Mouse (Mus musculus) forebrain, embryonic 14.5 days (tissue): ENCODE data around the gene Kpna1. TPM values are rescaled to one million over a fixed set of nuclear protein-coding genes. Genes with fewer than 3 reads are reported as not detected.
A peak's percentile ranks its signal among the peaks of the same experiment; 100 is the strongest.
"Not testable (repeated sequence)": the region's sequence is repeated elsewhere in the genome, so short reads cannot be mapped to it uniquely, and the experiment has no call there.

Source experiments
- ATAC-seq: fragments of 200-750 bp; cut with Nextera tagmentation; 2 replicates; pipeline ENCODE4 v1.8.0; 2017; ENCODE audit warnings: mild to moderate bottlenecking, moderate library complexity
- DNase-seq: peaks from one replicate; pipeline ENCODE4 v3.0.0-alpha.2; 2015; ENCODE audit warnings: low spot score
- H3K27ac ChIP-seq: fragments of 300-500 bp; sonication (generic); 2 replicates; pipeline ENCODE4 v1.5.1; 2014; ENCODE audit warnings: low read depth, mild to moderate bottlenecking, control low read depth, low read length, moderate library complexity
- H3K27me3 ChIP-seq: fragments of 300-500 bp; sonication (generic); replicated peaks from 2 replicates; pipeline ENCODE4 v1.6.1; 2014; ENCODE audit warnings: low read length, control low read depth, mixed read lengths; ENCODE audit not compliant: control insufficient read depth, insufficient read depth
- H3K36me3 ChIP-seq: fragments of 300-500 bp; sonication (generic); 2 replicates; pipeline ENCODE4 v1.6.1; 2014; ENCODE audit warnings: low read length, control low read depth; ENCODE audit not compliant: control insufficient read depth, insufficient read depth
- H3K4me1 ChIP-seq: fragments of 300-500 bp; sonication (generic); 2 replicates; pipeline ENCODE4 v1.6.1; 2014; ENCODE audit warnings: antibody characterized with exemption, low read length, control low read depth; ENCODE audit not compliant: control insufficient read depth, insufficient read depth
- H3K4me2 ChIP-seq: fragments of 300-500 bp; sonication (generic); 2 replicates; pipeline ENCODE4 v1.6.1; 2014; ENCODE audit warnings: mild to moderate bottlenecking, control low read depth, low read length
- H3K4me3 ChIP-seq: fragments of 300-500 bp; sonication (generic); 2 replicates; pipeline ENCODE4 v1.5.1; 2014; ENCODE audit warnings: low read depth, low read length, control low read depth
- H3K9ac ChIP-seq: fragments of 300-500 bp; sonication (generic); 2 replicates; pipeline ENCODE4 v1.6.1; 2014; ENCODE audit warnings: mild to moderate bottlenecking, low read length, control low read depth, moderate library complexity
- H3K9me3 ChIP-seq: fragments of 300-500 bp; sonication (generic); replicated peaks from 2 replicates; pipeline ENCODE4 v1.6.1; 2016; ENCODE audit warnings: low read length, control low read depth, mixed read lengths; ENCODE audit not compliant: control insufficient read depth
- WGBS: fragments of 180-500 bp; shearing (Covaris S2); extraction: QIAGEN DNeasy Blood & Tissue Kit; methylation state at CpG from one replicate; pipeline ENCODE4 v1.1.7; 2014; 5-methylcytosine and 5-hydroxymethylcytosine counted together
- polyA plus RNA-seq: library from polyadenylated mRNA; unstranded; fragments of >200 nt; fragmentation: Nextera tagmentation; extraction: Ambion mirVana; gene quantifications from 2 replicates; pipeline ENCODE4 v1.2.1, GENCODE M21; 2014

Kpna1 gene
- polyA plus RNA-seq, 1 experiment from 2014 or later, result 85.2 TPM

GRCm38 (mm10) chr16:35982902-35983516 is 4.5 kb downstream of the Kpna1 start:
- H3K27ac ChIP-seq, result peak overlapping the region; percentile 99
- no peaks in the 10 kb centered on the region; the same call in 1 of the 2 replicates for H3K4me1 ChIP-seq
- under 1% methylated on average over 44 of the region's 54 CpGs for WGBS
- peak; percentile 96 for ATAC-seq
- peak overlapping the region; percentile 66 for H3K4me2 ChIP-seq
- H3K36me3 ChIP-seq, result no peaks in the 10 kb centered on the region
- peaks cover 4% of the 10 kb centered on the region; the same call in 1 of the 2 replicates for H3K9me3 ChIP-seq
- DNase-seq, result peak; percentile 96
- H3K27me3 ChIP-seq, result peaks cover 4% of the 10 kb centered on the region; the same call in 1 of the 2 replicates
- H3K4me3 ChIP-seq, result peak overlapping the region; percentile 84
- peak overlapping the region; percentile 92 for H3K9ac ChIP-seq

- under 1% methylated on average over 55 of the region's 86 CpGs for WGBS
- peaks cover 4% of the 10 kb centered on the region; the same call in 1 of the 2 replicates for H3K27me3 ChIP-seq
- H3K4me3 ChIP-seq, result peak overlapping the region; percentile 84
- no peaks in the 10 kb centered on the region; the same call in 1 of the 2 replicates for H3K4me1 ChIP-seq
- peak overlapping the region; percentile 99 for H3K27ac ChIP-seq
- peaks cover 4% of the 10 kb centered on the region; the same call in 1 of the 2 replicates for H3K9me3 ChIP-seq
- DNase-seq, result peak; percentile 66
- peak overlapping the region; percentile 65 for H3K4me2 ChIP-seq
- no peaks in the 10 kb centered on the region for H3K36me3 ChIP-seq
- peak overlapping the region; percentile 92 for H3K9ac ChIP-seq
- peak; percentile 76 for ATAC-seq
Measured at GRCm38 (mm10) chr16:35983517-35984101, 5.1 kb downstream of the Kpna1 start.

- peak overlapping the region; percentile 84 for H3K4me3 ChIP-seq
- H3K4me1 ChIP-seq, result no peaks in the 10 kb centered on the region; the same call in 1 of the 2 replicates
- DNase-seq, result no peak
- no peak for ATAC-seq
- H3K9me3 ChIP-seq, result peaks cover 4% of the 10 kb centered on the region; the same call in 1 of the 2 replicates
- no peak overlapping the region for H3K27ac ChIP-seq
- no peak overlapping the region for H3K9ac ChIP-seq
- peaks cover 4% of the 10 kb centered on the region; the same call in 1 of the 2 replicates for H3K27me3 ChIP-seq
- H3K4me2 ChIP-seq, result peak overlapping the region; percentile 65
- 63% methylated on average over 3 of the region's 3 CpGs for WGBS
- no peaks in the 10 kb centered on the region for H3K36me3 ChIP-seq
Measured at GRCm38 (mm10) chr16:35984471-35984870, 5.9 kb downstream of the Kpna1 start.

- Histone ChIP-seq H3K9me3 (no peaks in the 10 kb centered on the region), H3K4me3 (no peak overlapping the region), H3K27me3 (no peaks in the 10 kb centered on the region), H3K4me1 (no peaks in the 10 kb centered on the region; the same call in 1 of the 2 replicates), H3K27ac (no peak overlapping the region), H3K36me3 (no peaks in the 10 kb centered on the region), H3K4me2 (no peak overlapping the region), H3K9ac (no peak overlapping the region)
- ATAC-seq (no peak), DNase-seq (no peak)
- WGBS, result 82% methylated on average over 1 of the region's 1 CpGs
Measured at GRCm38 (mm10) chr16:35987930-35988329, 9.4 kb downstream of the Kpna1 start.

- Histone ChIP-seq H3K4me3 (no peak overlapping the region), H3K27me3 (no peaks in the 10 kb centered on the region), H3K27ac (no peak overlapping the region), H3K36me3 (no peaks in the 10 kb centered on the region), H3K9me3 (no peaks in the 10 kb centered on the region), H3K4me1 (no peaks in the 10 kb centered on the region; the same call in 1 of the 2 replicates), H3K9ac (no peak overlapping the region; the same call in 1 of the 2 replicates), H3K4me2 (no peak overlapping the region)
- no peak for ATAC-seq
- 76% methylated on average over 1 of the region's 1 CpGs for WGBS
- DNase-seq, result no peak
Measured at GRCm38 (mm10) chr16:35992391-35992790, 13.8 kb downstream of the Kpna1 start.

DNA sequence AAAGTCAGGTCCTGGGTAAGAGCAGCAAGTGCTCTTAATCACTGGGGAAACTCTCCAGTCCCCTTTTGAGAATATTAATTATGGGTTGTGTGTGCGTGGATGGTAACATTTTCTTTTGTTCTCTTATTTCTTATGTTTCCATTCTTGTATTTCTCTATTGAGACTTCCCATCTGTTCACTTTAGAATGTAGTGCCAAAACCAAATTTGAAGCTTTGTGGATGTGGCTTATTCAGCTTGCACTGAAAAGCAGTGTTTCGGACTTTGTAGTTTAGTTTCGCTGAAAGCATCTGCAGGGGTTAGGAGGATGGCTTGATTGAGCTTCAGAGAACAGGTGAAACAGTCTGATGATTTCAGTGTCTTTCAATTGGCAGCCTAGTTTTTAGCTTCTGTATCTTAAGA is 14.8 kb downstream of the Kpna1 start:
- H3K9me3 ChIP-seq, result no peaks in the 10 kb centered on the region
- H3K4me3 ChIP-seq, result no peak overlapping the region
- no peaks in the 10 kb centered on the region for H3K36me3 ChIP-seq
- no peaks in the 10 kb centered on the region for H3K27me3 ChIP-seq
- 61% methylated on average over 3 of the region's 3 CpGs for WGBS
- no peak for ATAC-seq
- H3K9ac ChIP-seq, result no peak overlapping the region
- DNase-seq, result peak; percentile 6
- no peak overlapping the region for H3K4me2 ChIP-seq
- peak overlapping the region; percentile 46; the same call in 1 of the 2 replicates for H3K27ac ChIP-seq
- H3K4me1 ChIP-seq, result no peaks in the 10 kb centered on the region; the same call in 1 of the 2 replicates

DNA sequence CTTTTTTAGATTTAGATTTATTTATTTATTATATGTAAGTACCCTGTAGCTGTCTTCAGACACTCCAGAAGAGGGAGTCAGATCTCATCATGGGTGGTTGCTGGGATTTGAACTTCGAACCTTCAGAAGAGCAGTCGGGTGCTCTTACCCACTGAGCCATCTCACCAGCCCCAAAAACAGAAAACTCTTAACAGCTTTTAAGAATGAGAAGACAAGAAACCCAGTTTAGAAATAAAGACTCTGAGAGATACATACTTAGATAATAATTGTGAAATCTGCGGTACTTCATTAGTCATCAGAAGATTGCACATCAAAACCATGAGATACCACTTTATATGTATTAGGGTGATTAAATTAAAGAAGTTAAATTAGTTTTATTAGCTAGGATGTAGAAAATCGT is 20.3 kb downstream of the Kpna1 start:
- ATAC-seq, H3K9ac ChIP-seq, H3K4me3 ChIP-seq, DNase-seq, H3K9me3 ChIP-seq, H3K27ac ChIP-seq, H3K4me2 ChIP-seq, H3K36me3 ChIP-seq, H3K4me1 ChIP-seq, H3K27me3 ChIP-seq: not testable (repeated sequence)
- 95% methylated on average over 4 of the region's 4 CpGs for WGBS

DNA sequence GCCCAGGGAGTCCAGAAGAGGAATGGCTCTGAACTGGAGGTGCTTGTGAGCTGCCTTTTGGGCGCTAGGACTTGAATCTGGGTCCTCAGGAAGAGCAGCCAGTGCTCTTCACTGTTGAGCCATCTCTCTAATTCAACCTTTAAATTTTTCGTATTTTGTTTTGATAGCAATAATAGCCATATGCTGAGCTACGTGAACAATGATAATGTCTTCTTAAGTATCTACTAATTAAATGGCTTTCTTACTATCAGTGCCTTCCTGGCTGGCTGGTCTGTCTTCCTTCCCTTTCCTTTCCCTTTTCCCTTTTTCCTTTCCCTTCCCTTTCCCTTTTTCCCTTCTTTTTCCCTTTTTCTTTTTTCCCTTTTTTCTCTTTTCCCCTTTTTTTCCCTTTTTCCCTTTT is 29.8 kb downstream of the Kpna1 start:
- H3K36me3 ChIP-seq, result peaks cover 15% of the 10 kb centered on the region
- no peak overlapping the region for H3K4me2 ChIP-seq
- DNase-seq (no peak), ATAC-seq (no peak)
- H3K27me3 ChIP-seq, result no peaks in the 10 kb centered on the region
- H3K9me3 ChIP-seq, result no peaks in the 10 kb centered on the region
- WGBS, result 93% methylated on average over 3 of the region's 3 CpGs
- no peak overlapping the region for H3K4me3 ChIP-seq
- no peaks in the 10 kb centered on the region for H3K4me1 ChIP-seq
- H3K9ac ChIP-seq, result no peak overlapping the region
- no peak overlapping the region for H3K27ac ChIP-seq

- no peak for DNase-seq
- Histone ChIP-seq H3K4me1 (no peaks in the 10 kb centered on the region), H3K27ac (no peak overlapping the region), H3K4me3 (no peak overlapping the region), H3K9ac (no peak overlapping the region), H3K36me3 (peaks cover 43% of the 10 kb centered on the region), H3K27me3 (no peaks in the 10 kb centered on the region), H3K9me3 (no peaks in the 10 kb centered on the region), H3K4me2 (no peak overlapping the region)
- no peak for ATAC-seq
- 76% methylated on average over 1 of the region's 1 CpGs for WGBS
Measured at GRCm38 (mm10) chr16:36016335-36016734, 37.8 kb downstream of the Kpna1 start.
